Mouse (Mus musculus) C2C12 (cell line): Measurements from ENCODE around the gene Taf7l. TPM values are rescaled to one million over a fixed set of nuclear protein-coding genes. Genes with fewer than 3 reads are reported as not detected.

Source experiments
- H3K27me3 ChIP-seq: one replicate; pipeline ENCODE4 v1.6.1; 2011; ENCODE audit not compliant: control insufficient read depth, insufficient read depth, insufficient read length
- H3K36me3 ChIP-seq: one replicate; pipeline ENCODE4 v1.6.1; 2011; ENCODE audit not compliant: control insufficient read depth, insufficient read depth
- H3K4me3 ChIP-seq: one replicate; pipeline ENCODE4 v1.5.1; 2011; ENCODE audit warnings: mild to moderate bottlenecking, control low read depth; ENCODE audit not compliant: poor library complexity, insufficient read depth, severe bottlenecking
- H3K79me2 ChIP-seq: one replicate; pipeline ENCODE4 v1.6.1; 2011; ENCODE audit not compliant: control insufficient read depth, insufficient read depth
- H3K79me3 ChIP-seq: one replicate; pipeline ENCODE4 v1.6.1; 2011; ENCODE audit warnings: low read depth, control low read depth
- H3ac ChIP-seq: one replicate; pipeline ENCODE3; 2011; ENCODE audit warnings: low read depth; ENCODE audit not compliant: control insufficient read depth, insufficient read length
- CEBPB ChIP-seq: IDR thresholded peaks from one replicate; pipeline ENCODE4 v1.6.1; 2011; ENCODE audit warnings: low read depth, mild to moderate bottlenecking, control low read depth, moderate library complexity
- CTCF ChIP-seq: IDR thresholded peaks from one replicate; pipeline ENCODE4 v1.5.1; 2011; ENCODE audit not compliant: control insufficient read depth, insufficient read depth, insufficient read length
- FOSL1 ChIP-seq: IDR thresholded peaks from one replicate; pipeline ENCODE4 v1.8.0; 2011; ENCODE audit warnings: mild to moderate bottlenecking, low read length; ENCODE audit not compliant: poor library complexity, insufficient read depth, severe bottlenecking
- MAX ChIP-seq: IDR thresholded peaks from one replicate; pipeline ENCODE4 v1.6.1; 2011; ENCODE audit warnings: mild to moderate bottlenecking, control low read depth
- MYOD1 ChIP-seq: IDR thresholded peaks from one replicate; pipeline ENCODE4 v1.6.1; 2011; ENCODE audit warnings: low read depth; ENCODE audit not compliant: control insufficient read depth, insufficient read length
- MYOG ChIP-seq: IDR thresholded peaks from one replicate; pipeline ENCODE4 v1.6.1; 2011; ENCODE audit not compliant: control insufficient read depth, insufficient read length; ENCODE audit errors: extremely low read depth
- USF1 ChIP-seq: IDR thresholded peaks from one replicate; pipeline ENCODE4 v1.6.1; 2011; ENCODE audit warnings: low read depth, mild to moderate bottlenecking, control low read depth, moderate library complexity
- long read RNA-seq, 2 experiments: library from polyadenylated mRNA; unstranded; transcript quantifications; one replicate each; pipeline ENCODE4 v2.0.0; 2019 to 2020
- polyA plus RNA-seq: library from polyadenylated mRNA; unstranded; fragments of >200 nt; fragmentation: generic; extraction: Trizol; gene quantifications from one replicate; pipeline ENCODE4 v1.2.1, GENCODE M21; 2012; ENCODE audit warnings: missing spikeins

Gene Taf7l
- polyA plus RNA-seq: not detected
- long read RNA-seq, experiment 1, partial matches to known transcripts: 0 of 2 reads
- long read RNA-seq, experiment 1, other reads (novel, unspliced or antisense): 2 of 2 reads
- long read RNA-seq, experiment 2: 0 reads

DNA sequence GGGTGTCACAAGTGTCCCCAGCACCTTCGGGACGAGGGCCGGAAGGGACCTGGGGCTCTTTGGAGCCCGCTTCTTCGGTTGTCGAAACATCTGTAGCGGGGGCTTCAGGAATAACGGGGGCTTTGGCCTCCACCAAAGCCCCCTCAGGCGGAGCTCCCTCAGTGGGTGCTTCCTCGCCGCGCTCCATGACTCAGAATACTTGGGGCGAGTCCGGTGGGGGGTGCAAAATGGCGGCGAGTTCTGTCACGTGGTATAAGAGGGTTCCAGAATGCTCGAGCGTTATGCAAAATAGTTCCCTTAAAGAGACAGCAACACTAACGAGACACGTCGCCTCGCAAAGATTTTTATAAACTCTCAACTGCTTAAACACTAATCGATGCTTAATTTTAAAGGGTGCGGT is at the start of gene Taf7l:
TSS of gene Taf7l (minus strand) at position 201 of the 400 bp plus-strand sequence.
- TF ChIP-seq CEBPB: no peak
- TF ChIP-seq MAX: no peak
- TF ChIP-seq FOSL1: no peak
- no peak for TF ChIP-seq CTCF
- TF ChIP-seq MYOD1: no peak
- TF ChIP-seq USF1: no peak
- TF ChIP-seq MYOG: no peak
- no peaks in the 10 kb centered on the region for H3K27me3 ChIP-seq

DNA sequence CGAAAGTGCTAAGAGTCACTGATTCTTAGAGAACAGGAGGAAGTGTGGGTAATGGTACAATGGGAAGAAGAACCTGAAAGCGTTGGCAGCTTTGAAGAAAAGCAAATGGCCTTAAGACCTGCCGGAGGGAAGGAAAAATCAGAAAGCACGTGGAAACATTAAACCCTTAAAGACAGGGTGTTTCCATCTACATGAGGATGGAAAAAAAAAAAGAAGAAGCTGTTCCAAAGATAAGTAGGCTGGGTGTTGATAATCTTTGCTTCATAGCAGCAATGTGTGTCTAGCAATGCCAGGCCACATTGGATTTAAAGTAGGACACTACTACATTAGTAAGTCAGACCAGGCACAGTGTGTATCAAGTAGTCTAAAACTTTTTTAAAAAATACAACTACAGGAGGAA is 49.0 kb upstream of the Taf7l start:
- no peak for TF ChIP-seq MYOD1
- no peak for TF ChIP-seq FOSL1
- no peak for TF ChIP-seq USF1
- no peak for TF ChIP-seq MYOG
- no peak for TF ChIP-seq CTCF
- no peak for TF ChIP-seq MAX
- no peak for TF ChIP-seq CEBPB
- Histone ChIP-seq H3K79me2 (no peaks in the 10 kb centered on the region), H3K79me3 (no peaks in the 10 kb centered on the region), H3ac (no peak overlapping the region), H3K4me3 (no peak overlapping the region), H3K36me3 (no peaks in the 10 kb centered on the region), H3K27me3 (no peaks in the 10 kb centered on the region)

More for the DNA sequence above, at the start of gene Taf7l:
- H3K79me3 ChIP-seq: no peaks in the 10 kb centered on the region
- H3K36me3 ChIP-seq: no peaks in the 10 kb centered on the region
- no peak within 1 kb of the TSS for H3K4me3 ChIP-seq
- H3ac ChIP-seq: no peak within 1 kb of the TSS
- no peaks in the 10 kb centered on the region for H3K79me2 ChIP-seq

DNA sequence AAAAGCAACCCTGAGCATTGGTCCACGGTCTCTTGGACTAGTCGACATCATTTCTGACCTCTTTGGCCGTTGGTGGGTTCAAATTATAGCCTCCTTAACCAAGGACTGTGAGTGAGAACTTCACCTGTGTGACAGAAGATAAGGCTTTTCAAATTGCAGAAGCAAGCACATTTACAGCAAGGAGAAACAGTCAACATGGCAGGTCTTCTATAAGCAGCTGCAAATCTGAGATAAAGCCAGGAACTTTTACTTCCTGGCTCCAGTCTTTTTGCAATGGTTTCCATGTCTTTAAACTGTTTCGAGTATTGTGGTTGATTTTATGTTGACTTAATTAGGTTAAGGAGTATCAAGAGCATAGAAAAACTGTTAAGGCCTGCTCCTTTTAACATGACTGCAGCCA is 47.5 kb upstream of the Taf7l start:
- H3K27me3 ChIP-seq: no peaks in the 10 kb centered on the region
- H3K36me3 ChIP-seq: no peaks in the 10 kb centered on the region
- H3K4me3 ChIP-seq: no peak overlapping the region
- H3K79me2 ChIP-seq: no peaks in the 10 kb centered on the region
- no peaks in the 10 kb centered on the region for H3K79me3 ChIP-seq
- no peak overlapping the region for H3ac ChIP-seq
- no peak for TF ChIP-seq USF1
- no peak for TF ChIP-seq CEBPB
- TF ChIP-seq FOSL1: no peak
- TF ChIP-seq MYOD1: no peak
- no peak for TF ChIP-seq MAX
- no peak for TF ChIP-seq MYOG
- no peak for TF ChIP-seq CTCF

DNA sequence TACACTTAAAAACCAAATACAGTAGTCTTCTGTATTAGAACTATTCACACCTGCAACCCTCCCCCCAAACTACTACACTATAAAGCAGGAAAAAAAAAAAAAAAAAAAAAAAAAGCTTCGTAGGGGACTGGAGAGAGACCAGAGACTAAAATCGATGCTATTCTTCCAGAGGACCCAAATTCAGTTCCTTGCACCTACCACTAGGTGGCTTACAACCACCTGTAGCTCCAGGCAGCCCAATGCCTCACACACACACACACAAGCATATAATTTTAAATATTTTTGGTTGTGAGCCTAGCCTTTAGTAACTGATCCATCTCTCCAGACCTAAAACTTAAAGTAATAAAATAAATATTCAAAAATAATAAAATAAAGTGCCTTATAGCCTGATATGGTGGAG is 33.2 kb upstream of the Taf7l start:
- no peak for TF ChIP-seq CEBPB
- no peak overlapping the region for H3ac ChIP-seq
- H3K27me3 ChIP-seq: no peaks in the 10 kb centered on the region
- no peaks in the 10 kb centered on the region for H3K36me3 ChIP-seq
- no peaks in the 10 kb centered on the region for H3K79me2 ChIP-seq
- no peak overlapping the region for H3K4me3 ChIP-seq
- H3K79me3 ChIP-seq: no peaks in the 10 kb centered on the region

DNA sequence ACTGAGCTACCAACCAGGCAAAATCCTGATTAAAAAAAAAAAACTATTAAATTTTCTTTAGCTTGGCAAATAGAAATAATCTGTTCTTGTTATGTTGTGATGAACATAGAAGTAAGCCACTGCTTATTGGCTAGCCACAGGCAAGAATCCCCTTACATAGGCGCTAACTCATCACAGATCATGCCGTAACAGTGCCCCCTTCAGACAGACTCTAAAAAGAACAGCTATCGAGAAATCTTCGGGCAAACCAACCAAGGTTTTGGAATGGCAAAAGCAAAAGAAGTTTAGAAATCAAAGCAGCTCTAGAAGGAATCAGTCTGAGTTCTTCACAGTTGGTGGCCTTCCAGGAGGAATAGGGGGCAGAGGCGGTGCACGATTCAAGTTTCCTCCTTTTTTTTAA is 31.7 kb upstream of the Taf7l start:
- TF ChIP-seq MYOD1 (no peak), USF1 (no peak), MAX (no peak)
- Histone ChIP-seq H3K27me3 (no peaks in the 10 kb centered on the region), H3K79me2 (no peaks in the 10 kb centered on the region), H3K4me3 (no peak overlapping the region), H3ac (no peak overlapping the region), H3K36me3 (no peaks in the 10 kb centered on the region), H3K79me3 (no peaks in the 10 kb centered on the region)

DNA sequence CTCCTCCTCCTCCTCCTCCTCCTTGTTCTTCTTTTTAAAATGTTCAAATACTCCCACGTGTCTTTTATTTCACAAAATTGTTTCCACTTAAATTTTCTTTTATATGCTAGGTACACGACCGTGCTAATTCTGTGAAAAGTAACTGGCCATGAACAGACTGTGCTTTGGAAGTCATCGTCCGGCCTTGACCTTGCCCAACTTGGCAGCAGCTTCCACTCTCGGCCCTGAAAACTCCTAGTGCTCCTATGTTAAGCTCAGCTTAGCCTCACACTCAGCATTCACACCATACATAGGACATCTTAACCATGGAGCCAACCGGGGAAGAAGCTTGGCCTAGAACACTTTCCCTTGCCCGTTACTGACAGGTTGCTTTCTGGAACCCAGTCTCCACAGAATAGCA is 24.4 kb upstream of the Taf7l start:
- Histone ChIP-seq H3K4me3 (no peak overlapping the region), H3K79me3 (no peaks in the 10 kb centered on the region), H3K27me3 (no peaks in the 10 kb centered on the region), H3K36me3 (no peaks in the 10 kb centered on the region), H3ac (no peak overlapping the region), H3K79me2 (no peaks in the 10 kb centered on the region)
- no peak for TF ChIP-seq USF1
- no peak for TF ChIP-seq MAX
- TF ChIP-seq CTCF: no peak
- TF ChIP-seq MYOG: no peak
- no peak for TF ChIP-seq MYOD1
- no peak for TF ChIP-seq CEBPB
- no peak for TF ChIP-seq FOSL1
